Mouse (Mus musculus): Measurements from ENCODE around the gene Psmc3ip.

The Psmc3ip gene

DNA sequence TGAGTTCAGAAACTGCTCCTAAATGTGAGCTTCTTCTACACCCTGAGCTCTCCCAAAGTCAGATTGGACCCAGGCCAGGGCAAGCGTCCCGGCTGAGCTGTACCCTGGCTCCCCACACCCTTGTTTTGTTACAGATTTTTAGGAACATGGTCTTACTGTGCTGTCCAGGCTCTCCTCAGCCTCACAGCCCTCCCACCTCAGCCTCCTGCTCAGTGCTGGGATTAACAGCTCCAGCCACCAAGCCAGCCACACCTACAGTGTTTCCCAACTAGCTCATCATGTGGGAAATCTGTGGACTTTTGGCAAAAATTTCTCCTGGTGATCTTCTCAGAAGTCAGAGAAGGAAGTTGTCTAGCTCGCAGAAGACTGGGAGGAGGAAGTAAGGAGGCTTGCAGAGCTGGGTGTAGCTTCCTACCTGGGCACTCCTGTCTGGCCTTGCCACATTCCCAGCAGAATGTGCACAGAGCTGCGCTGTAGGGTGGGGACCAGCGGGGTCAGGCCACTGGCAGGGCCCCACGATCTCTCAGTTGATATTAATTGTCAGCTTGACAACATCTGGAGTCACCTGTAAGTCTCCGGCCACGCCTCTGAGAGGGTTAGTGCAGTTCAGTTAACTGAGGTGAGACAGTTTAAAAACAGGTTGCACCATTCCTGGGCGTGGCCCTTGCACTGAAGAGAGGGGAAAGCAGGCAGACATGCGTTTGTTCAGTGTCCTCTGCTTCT lies 42.3 kb downstream of the Psmc3ip start:
- no peak for DNase-seq (ENCODE audit: low read depth, low spot score)

GRCm38 (mm10) chr11:101051617-101052016 lies 43.6 kb downstream of the Psmc3ip start:
- DNase-seq (ENCODE audit: low read depth, low spot score) = no peak

GRCm38 (mm10) chr11:101051051-101051493 lies 44.2 kb downstream of the Psmc3ip start:
- DNase-seq (ENCODE audit: low read depth, low spot score) = no peak

DNA sequence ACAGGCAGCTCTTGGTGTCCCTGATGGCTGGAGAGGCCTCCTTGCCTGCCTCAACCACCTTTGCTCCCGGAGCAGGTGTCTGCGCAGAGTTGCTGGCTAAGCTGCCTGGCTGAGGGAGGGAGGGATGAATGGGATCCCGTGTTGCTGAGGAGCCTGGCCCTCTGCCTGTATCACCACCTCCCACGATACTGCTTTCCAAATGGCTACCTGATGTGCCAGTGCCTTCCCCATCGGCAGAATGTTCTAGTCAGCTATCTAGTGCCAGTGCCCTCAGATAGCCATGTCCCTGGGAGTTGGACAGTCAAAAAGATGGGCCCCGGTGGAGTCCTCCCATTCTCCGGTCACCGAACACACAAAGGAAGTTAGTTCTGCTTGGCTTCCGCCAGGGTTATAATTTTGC lies 44.9 kb downstream of the Psmc3ip start:
- no peak for DNase-seq (ENCODE audit: low read depth, low spot score)

GRCm38 (mm10) chr11:101047502-101047901 lies 47.7 kb downstream of the Psmc3ip start:
- DNase-seq (ENCODE audit: low read depth, low spot score) = no peak

- DNase-seq (ENCODE audit: low read depth, low spot score) = no peak
These were observed 48.8 kb downstream of the Psmc3ip start for GRCm38 (mm10) chr11:101046440-101046839.

GRCm38 (mm10) chr11:101045826-101046225 lies 49.4 kb downstream of the Psmc3ip start:
- DNase-seq (ENCODE audit: low read depth, low spot score) = no peak

Measured in CD4-positive helper T cell, adult 2 months (primary cell).